Mouse (Mus musculus) small intestine, adult 2 months (tissue): Measurements from ENCODE around the gene Sirpb1b. TPM values are rescaled to one million over a fixed set of nuclear protein-coding genes. Genes with fewer than 3 reads are reported as not detected.

ENCODE experiments used
- polyA plus RNA-seq: library from polyadenylated mRNA; depleted of rRNA; stranded (reverse); fragments of >200 nt; gene quantifications from 2 replicates; pipeline ENCODE4 v1.2.3, GENCODE M21; 2012; rRNA removed

Sirpb1b gene
- polyA plus RNA-seq, 1 experiment, result not detected

Other genes starting within 250 kb of the Sirpb1b start
- 0.19 TPM in 1 of 2 replicates, not detected in the other for gene Gm9733, start 242.8 kb downstream of the Sirpb1b start, polyA plus RNA-seq
- 0.11 TPM in 1 of 2 replicates, not detected in the other for gene Sirpb1a, start 148.5 kb downstream of the Sirpb1b start, polyA plus RNA-seq